Mouse (Mus musculus): ENCODE measurements around the gene Clpx. TPM values are rescaled to one million over a fixed set of nuclear protein-coding genes. Genes with fewer than 3 reads are reported as not detected.

Clpx gene
- total RNA-seq, 2 experiments from 2014 or later, result 76.3 to 83.4 TPM

Other genes starting within 250 kb of the Clpx start
- 10 to 100 TPM; 14.4 to 15.6 TPM for gene Igdcc4, start 192.8 kb upstream of the Clpx start, total RNA-seq (2021)
- gene Igdcc3, start 153.1 kb upstream of the Clpx start, total RNA-seq (2021), result under 1 TPM; 0.22 to 0.40 TPM
- 1 to 10 TPM; 5.1 to 5.9 TPM for gene Parp16, start 98.9 kb upstream of the Clpx start, total RNA-seq (2021)
- 1 to 10 TPM; 5.4 to 6.6 TPM for gene Cilp, start 29.1 kb upstream of the Clpx start, total RNA-seq (2021)
- 10 to 100 TPM; 11.1 to 14.7 TPM for gene Pdcd7, start 51.8 kb downstream of the Clpx start, total RNA-seq (2021)
- gene Ubap1l, start 66.8 kb downstream of the Clpx start, total RNA-seq (2021), result 1 to 10 TPM in 1 of 2 experiments, not detected in 1; 1.0 TPM
- 1 to 10 TPM; 1.1 to 2.1 TPM for gene Kbtbd13, start 97.4 kb downstream of the Clpx start, total RNA-seq (2021)
- 10 to 100 TPM; 13.3 to 16.2 TPM for gene Rasl12, start 104.2 kb downstream of the Clpx start, total RNA-seq (2021)
- gene Slc51b, start 128.7 kb downstream of the Clpx start, total RNA-seq (2021), result not detected
- gene Mtfmt, start 141.5 kb downstream of the Clpx start, total RNA-seq (2021), result 1 to 10 TPM; 6.6 to 6.9 TPM
- 10 to 100 TPM; 23.6 to 25.4 TPM for gene Spg21, start 166.7 kb downstream of the Clpx start, total RNA-seq (2021)
- under 1 TPM in 1 of 2 experiments, not detected in 1; 0.22 TPM for gene Ankdd1a, start 225.9 kb downstream of the Clpx start, total RNA-seq (2021)

All from heart, postnatal 10 days (tissue).